ENCODE assay signal across 7 mouse cellular contexts in the genomic region with DNA sequence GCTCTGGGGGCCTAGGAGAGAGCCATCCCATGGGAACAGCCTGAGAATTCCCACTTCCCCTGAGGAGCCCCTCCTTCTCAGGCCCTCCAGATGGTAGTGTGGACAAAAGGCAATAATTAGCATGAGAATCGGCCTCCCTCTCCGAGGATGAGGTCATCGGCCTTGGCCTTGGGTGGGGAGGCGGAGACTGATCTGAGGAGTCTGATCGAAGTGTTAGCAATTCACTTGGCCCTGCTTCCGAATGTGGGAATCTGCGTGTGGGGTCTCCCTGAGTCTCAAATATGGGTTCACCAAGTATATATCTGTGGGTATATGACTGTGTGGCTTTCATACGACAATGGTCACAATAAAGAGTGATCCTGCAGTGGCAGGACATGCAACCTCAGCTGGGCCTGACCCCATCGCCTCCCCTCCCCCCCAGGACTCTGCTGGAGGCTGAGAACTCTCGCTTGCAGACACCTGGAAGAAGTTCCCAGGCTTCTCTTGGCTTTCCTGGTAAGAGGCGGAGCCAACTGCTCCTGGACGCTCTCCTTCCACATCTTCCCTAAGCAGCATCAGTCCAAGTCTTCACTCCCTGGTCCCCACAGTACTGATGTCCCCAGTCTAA. TPM values are rescaled to one million over a fixed set of nuclear protein-coding genes. Genes with fewer than 3 reads are reported as not detected.
A peak's percentile ranks its signal among the peaks of the same experiment; 100 is the strongest.
DNase-seq lines count a peak whose midpoint lies in the region; ATAC-seq lines count a peak whose summit lies in the region.

No protein-coding gene starts in this region.

- no peak for ATAC-seq in embryonic facial prominence, embryonic 13.5 days (ENCODE audit: insufficient number of reproducible peaks, insufficient read depth, low FRiP score, low TSS enrichment, low read depth)
- ATAC-seq in hindbrain, embryonic 11.5 days (ENCODE audit: low FRiP score) = peak; percentile 82
- ATAC-seq in midbrain, embryonic 16.5 days = peak; percentile 36; the same call in 1 of the 2 replicates

- H3K4me3 ChIP-seq in embryonic facial prominence, embryonic 13.5 days = no peak overlapping the region
- H3K4me3 ChIP-seq in hindbrain, embryonic 11.5 days (ENCODE audit: low read depth, low read length) = peak overlapping the region; percentile 86
- H3K4me3 ChIP-seq in midbrain, embryonic 16.5 days (ENCODE audit: low read depth, low read length) = no peak overlapping the region

- DNase-seq in ZHBTc4 (ENCODE audit: low read depth, low spot score) = peak; percentile 99
- DNase-seq in hindbrain, embryonic 11.5 days (ENCODE audit: low spot score) = peak; percentile 88
- DNase-seq in cerebellum, postnatal 10 days = no peak
- DNase-seq in left cerebral cortex, adult 8-10 months (ENCODE audit: low spot score in 2 of 2) = no peak
- DNase-seq in right cerebral cortex, postnatal 4 days = no peak

- H3K27ac ChIP-seq in embryonic facial prominence, embryonic 13.5 days = no peak overlapping the region
- H3K27ac ChIP-seq in hindbrain, embryonic 11.5 days (ENCODE audit: low read depth, low read length) = peak overlapping the region; percentile 97
- peak overlapping the region; percentile 35 for H3K27ac ChIP-seq in midbrain, embryonic 16.5 days (ENCODE audit: low read length)

- no peaks in the 10 kb centered on the region for H3K9me3 ChIP-seq in embryonic facial prominence, embryonic 13.5 days
- H3K9me3 ChIP-seq in hindbrain, embryonic 11.5 days (ENCODE audit: control insufficient read depth, low read length) = no peaks in the 10 kb centered on the region
- no peaks in the 10 kb centered on the region for H3K9me3 ChIP-seq in midbrain, embryonic 16.5 days (replicated peaks; ENCODE audit: control insufficient read depth, low read length, poor library complexity, severe bottlenecking)

- no peaks in the 10 kb centered on the region for H3K36me3 ChIP-seq in embryonic facial prominence, embryonic 13.5 days
- H3K36me3 ChIP-seq in hindbrain, embryonic 11.5 days (ENCODE audit: control insufficient read depth, insufficient read depth, low read length) = peaks cover 8% of the 10 kb centered on the region; the same call in 1 of the 2 replicates
- H3K36me3 ChIP-seq in midbrain, embryonic 16.5 days (ENCODE audit: control insufficient read depth, insufficient read depth, low read length) = no peaks in the 10 kb centered on the region

- WGBS in embryonic facial prominence, embryonic 13.5 days = 26% methylated on average over 12 of the region's 12 CpGs
- 7% methylated on average over 12 of the region's 12 CpGs for WGBS in hindbrain, embryonic 11.5 days
- WGBS in midbrain, embryonic 16.5 days = 4% methylated on average over 12 of the region's 12 CpGs

- H3K4me1 ChIP-seq in embryonic facial prominence, embryonic 13.5 days = peaks cover 46% of the 10 kb centered on the region
- peaks cover 13% of the 10 kb centered on the region for H3K4me1 ChIP-seq in hindbrain, embryonic 11.5 days (replicated peaks; ENCODE audit: control insufficient read depth, insufficient read depth, low read length)
- H3K4me1 ChIP-seq in midbrain, embryonic 16.5 days (ENCODE audit: control insufficient read depth, insufficient read depth, low read length) = peaks cover 9% of the 10 kb centered on the region

- H3K9ac ChIP-seq in embryonic facial prominence, embryonic 13.5 days = peak overlapping the region; percentile 45; the same call in 1 of the 2 replicates
- H3K9ac ChIP-seq in hindbrain, embryonic 11.5 days (ENCODE audit: low read depth, low read length) = peak overlapping the region; percentile 16
- peak overlapping the region; percentile 1; the same call in 1 of the 2 replicates for H3K9ac ChIP-seq in midbrain, embryonic 16.5 days (ENCODE audit: low read depth, low read length)

- peaks cover 36% of the 10 kb centered on the region for H3K27me3 ChIP-seq in embryonic facial prominence, embryonic 13.5 days
- H3K27me3 ChIP-seq in hindbrain, embryonic 11.5 days (ENCODE audit: control insufficient read depth, insufficient read depth, low read length) = no peaks in the 10 kb centered on the region
- peaks cover 3% of the 10 kb centered on the region; the same call in 1 of the 2 replicates for H3K27me3 ChIP-seq in midbrain, embryonic 16.5 days (ENCODE audit: control insufficient read depth, insufficient read depth, low read depth, low read length)

- peak overlapping the region; percentile 96; the same call in 1 of the 2 replicates for H3K4me2 ChIP-seq in embryonic facial prominence, embryonic 13.5 days
- H3K4me2 ChIP-seq in hindbrain, embryonic 11.5 days (replicated peaks; ENCODE audit: low read depth, low read length) = peak overlapping the region; percentile 94
- peak overlapping the region; percentile 93 for H3K4me2 ChIP-seq in midbrain, embryonic 16.5 days (ENCODE audit: low read length)

RNA-seq across cellular contexts. Expression of gene Nes, which starts 3.6 kb away (rescaled TPM):
- polyA plus RNA-seq in embryonic facial prominence, embryonic 13.5 days (2015; fragmentation: Nextera tagmentation; extraction: Ambion mirVana) = 13.8 and 17.7 TPM in 2 replicates
- polyA plus RNA-seq in hindbrain, embryonic 11.5 days (2014; fragmentation: Nextera tagmentation; extraction: Ambion mirVana) = 71.6 and 87.9 TPM in 2 replicates
- 14.1 and 21.8 TPM in 2 replicates for polyA plus RNA-seq in midbrain, embryonic 16.5 days (2015; fragmentation: Nextera tagmentation; extraction: Ambion mirVana)
- total RNA-seq in left cerebral cortex, adult 8-10 months (2022) = 1 to 10 TPM; 4.0 to 5.5 (median 5.2) TPM

RNA-seq across cellular contexts. Expression of gene Bcan, which starts 25.5 kb away (rescaled TPM):
- 0.39 and 0.53 TPM in 2 replicates for polyA plus RNA-seq in embryonic facial prominence, embryonic 13.5 days (2015; fragmentation: Nextera tagmentation; extraction: Ambion mirVana)
- 0.21 and 0.82 TPM in 2 replicates for polyA plus RNA-seq in hindbrain, embryonic 11.5 days (2014; fragmentation: Nextera tagmentation; extraction: Ambion mirVana)
- 51.5 and 96.9 TPM in 2 replicates for polyA plus RNA-seq in midbrain, embryonic 16.5 days (2015; fragmentation: Nextera tagmentation; extraction: Ambion mirVana)
- 100 to 1,000 TPM; 230 to 238 (median 233) TPM for total RNA-seq in left cerebral cortex, adult 8-10 months (2022)

RNA-seq across cellular contexts. Expression of gene Crabp2, which starts 26.0 kb away (rescaled TPM):
- 345 and 370 TPM in 2 replicates for polyA plus RNA-seq in embryonic facial prominence, embryonic 13.5 days (2015; fragmentation: Nextera tagmentation; extraction: Ambion mirVana)
- 738 and 794 TPM in 2 replicates for polyA plus RNA-seq in hindbrain, embryonic 11.5 days (2014; fragmentation: Nextera tagmentation; extraction: Ambion mirVana)
- 42.5 and 44.4 TPM in 2 replicates for polyA plus RNA-seq in midbrain, embryonic 16.5 days (2015; fragmentation: Nextera tagmentation; extraction: Ambion mirVana)
- 1 to 10 TPM; 4.9 to 6.5 (median 5.9) TPM for total RNA-seq in left cerebral cortex, adult 8-10 months (2022)

RNA-seq across cellular contexts. Expression of gene Rrnad1, which starts 44.0 kb away (rescaled TPM):
- polyA plus RNA-seq in embryonic facial prominence, embryonic 13.5 days (2015; fragmentation: Nextera tagmentation; extraction: Ambion mirVana) = 21.1 and 25.2 TPM in 2 replicates
- polyA plus RNA-seq in hindbrain, embryonic 11.5 days (2014; fragmentation: Nextera tagmentation; extraction: Ambion mirVana) = 13.7 and 17.9 TPM in 2 replicates
- polyA plus RNA-seq in midbrain, embryonic 16.5 days (2015; fragmentation: Nextera tagmentation; extraction: Ambion mirVana) = 20.5 and 23.2 TPM in 2 replicates
- 10 to 100 TPM; 17.4 to 23.4 (median 20.6) TPM for total RNA-seq in left cerebral cortex, adult 8-10 months (2022)

RNA-seq across cellular contexts. Expression of gene Isg20l2, which starts 44.4 kb away (rescaled TPM):
- 69.0 and 74.3 TPM in 2 replicates for polyA plus RNA-seq in embryonic facial prominence, embryonic 13.5 days (2015; fragmentation: Nextera tagmentation; extraction: Ambion mirVana)
- 42.5 and 55.2 TPM in 2 replicates for polyA plus RNA-seq in hindbrain, embryonic 11.5 days (2014; fragmentation: Nextera tagmentation; extraction: Ambion mirVana)
- 24.9 and 28.6 TPM in 2 replicates for polyA plus RNA-seq in midbrain, embryonic 16.5 days (2015; fragmentation: Nextera tagmentation; extraction: Ambion mirVana)
- total RNA-seq in left cerebral cortex, adult 8-10 months (2022) = 10 to 100 TPM; 13.8 to 14.5 (median 14.1) TPM

Comparison
In these comparisons a context has a peak if more than half of its experiments do, and no peak if none do; other contexts are left out.
1. DNase-seq: peak in ZHBTc4 (single experiment) and hindbrain, embryonic 11.5 days (single experiment); none in cerebellum, postnatal 10 days (0 of 2), left cerebral cortex, adult 8-10 months (0 of 2) and right cerebral cortex, postnatal 4 days (single experiment).
2. RNA of gene Bcan, which starts 25.5 kb away (polyA plus RNA-seq): 51.5 to 96.9 TPM in midbrain, embryonic 16.5 days; 0.21 to 0.82 TPM in hindbrain, embryonic 11.5 days and 0.39 to 0.53 TPM in embryonic facial prominence, embryonic 13.5 days; every median in the first group is over 10 times any median in the second.
3. Peak in every context shown above with its lines, with median percentiles within 50 percentile points of each other: H3K4me2 ChIP-seq and H3K9ac ChIP-seq.